Mouse (Mus musculus): ENCODE data around the gene Actr1a. TPM values are rescaled to one million over a fixed set of nuclear protein-coding genes. Genes with fewer than 3 reads are reported as not detected.

The Actr1a gene
- total RNA-seq, 2 experiments from 2014 or later: 100 to 106 TPM

- no peak for DNase-seq
Measured at GRCm38 (mm10) chr19:46327531-46328064, 68.0 kb downstream of the Actr1a start.

Small RNA genes within 50 kb of the gene (microRNA-seq; reads per million reads assigned to microRNA genes)
- 1.4 reads per million for gene Mir146b

Other genes with a start within 250 kb of the Actr1a start
- gene Pitx3, start 247.4 kb downstream of the Actr1a start, total RNA-seq (2021): 1 to 10 TPM in 1 of 2 experiments, under 1 TPM in 1; 0.81 to 2.5 TPM
- gene Gbf1, start 243.2 kb downstream of the Actr1a start, total RNA-seq (2021): 10 to 100 TPM; 50.5 to 60.0 TPM
- gene Nfkb2, start 91.4 kb downstream of the Actr1a start, total RNA-seq (2021): 10 to 100 TPM; 20.8 to 24.2 TPM
- gene Psd, start 68.6 kb downstream of the Actr1a start, total RNA-seq (2021): 10 to 100 TPM in 1 of 2 experiments, 1 to 10 TPM in 1; 8.2 to 11.9 TPM
- gene Fbxl15, start 67.6 kb downstream of the Actr1a start, total RNA-seq (2021): 10 to 100 TPM in 1 of 2 experiments, 1 to 10 TPM in 1; 8.9 to 10.5 TPM
- gene Cuedc2, start 57.0 kb downstream of the Actr1a start, total RNA-seq (2021): 10 to 100 TPM; 78.9 to 90.4 TPM
- gene Mfsd13a, start 54.6 kb downstream of the Actr1a start, total RNA-seq (2021): 1 to 10 TPM; 4.6 to 7.4 TPM
- under 1 TPM; 0.33 to 0.58 TPM for gene 2310034G01Rik, start 45.4 kb downstream of the Actr1a start, total RNA-seq (2021)
- gene Sufu, start 1.1 kb upstream of the Actr1a start, total RNA-seq (2021): 10 to 100 TPM; 21.5 to 23.4 TPM
- 10 to 100 TPM; 37.9 to 41.6 TPM for gene Trim8, start 106.0 kb upstream of the Actr1a start, total RNA-seq (2021)
- gene Arl3, start 177.4 kb upstream of the Actr1a start, total RNA-seq (2021): 10 to 100 TPM; 41.7 to 43.0 TPM
- 10 to 100 TPM; 11.2 to 16.4 TPM for gene Sfxn2, start 177.6 kb upstream of the Actr1a start, total RNA-seq (2021)
- 100 to 1,000 TPM; 122 to 123 TPM for gene Wbp1l, start 203.3 kb upstream of the Actr1a start, total RNA-seq (2021)